Mouse (Mus musculus) MEL (cell line): ENCODE measurements around the gene Mrpl40. TPM values are rescaled to one million over a fixed set of nuclear protein-coding genes. Genes with fewer than 3 reads are reported as not detected.

Source experiments
- DNase-seq: peaks from one replicate; pipeline ENCODE4 v3.0.0; 2011; ENCODE audit warnings: low read depth, low spot score
- H3K27ac ChIP-seq: 2 replicates; pipeline ENCODE4 v1.5.1; 2012; ENCODE audit warnings: low read depth, mild to moderate bottlenecking, control low read depth, low read length, moderate library complexity; ENCODE audit not compliant: control insufficient read depth
- H3K27me3 ChIP-seq, 2 experiments: fragments of 150-350 bp in 1 of 2; sonication (generic) in 1 of 2; 2 replicates each; pipeline ENCODE4 v1.6.1; 2012; ENCODE audit warnings: low read length in 2 of 2, mild to moderate bottlenecking in 2 of 2, improper control_type of control experiment in 1 of 2, moderate library complexity in 1 of 2; ENCODE audit not compliant: insufficient read depth in 2 of 2, control insufficient read depth in 1 of 2
- H3K36me3 ChIP-seq, 2 experiments: 2 replicates each; pipeline ENCODE4 v1.6.1; 2012 to 2014; ENCODE audit warnings: low read length in 2 of 2, improper control_type of control experiment in 1 of 2, inconsistent platforms in 1 of 2, mild to moderate bottlenecking in 1 of 2; ENCODE audit not compliant: insufficient read depth in 2 of 2, control insufficient read depth in 1 of 2
- H3K4me1 ChIP-seq, 2 experiments: fragments of 150-350 bp in 1 of 2; sonication (generic) in 1 of 2; 2 replicates each; pipeline ENCODE4 v1.6.1; 2012; ENCODE audit warnings: low read length in 2 of 2, improper control_type of control experiment in 1 of 2, mild to moderate bottlenecking in 1 of 2; ENCODE audit not compliant: insufficient read depth in 2 of 2, control insufficient read depth in 1 of 2
- H3K4me3 ChIP-seq, 2 experiments: fragments of 150-350 bp in 1 of 2; sonication (generic) in 1 of 2; 2 replicates each; pipeline ENCODE4 v1.5.1; 2012; ENCODE audit warnings: low read depth in 2 of 2, low read length in 2 of 2, mild to moderate bottlenecking in 2 of 2, moderate library complexity in 2 of 2, control low read depth in 1 of 2, improper control_type of control experiment in 1 of 2; ENCODE audit not compliant: control insufficient read depth in 1 of 2, insufficient read depth in 1 of 2
- H3K79me2 ChIP-seq: 2 replicates; pipeline ENCODE4 v1.6.1; 2012; ENCODE audit warnings: mild to moderate bottlenecking, low read length, moderate library complexity; ENCODE audit not compliant: control insufficient read depth, poor library complexity, insufficient read depth
- H3K9ac ChIP-seq: 2 replicates; pipeline ENCODE4 v1.6.1; 2012; ENCODE audit warnings: low read depth, mild to moderate bottlenecking, control low read depth, low read length, moderate library complexity; ENCODE audit not compliant: control insufficient read depth, poor library complexity, severe bottlenecking
- H3K9me3 ChIP-seq: fragments of 150-350 bp; sonication (generic); replicated peaks from 2 replicates; pipeline ENCODE4 v1.6.1; 2012; ENCODE audit warnings: mild to moderate bottlenecking, low read length, improper control_type of control experiment, moderate library complexity; ENCODE audit not compliant: insufficient read depth
- CTCF ChIP-seq, 3 experiments: IDR thresholded peaks in 2 of 3; conservative IDR thresholded peaks in 1 of 3; 2 replicates each; pipeline ENCODE4 v1.5.1; 2011 to 2012; ENCODE audit warnings: low read length in 3 of 3, low read depth in 2 of 3, mild to moderate bottlenecking in 2 of 3, improper control_type of control experiment in 1 of 3, inconsistent platforms in 1 of 3, mixed read lengths in 1 of 3, moderate library complexity in 1 of 3; ENCODE audit not compliant: control insufficient read depth in 1 of 3, insufficient read depth in 1 of 3, poor library complexity in 1 of 3, severe bottlenecking in 1 of 3
- E2F4 ChIP-seq: IDR thresholded peaks from 2 replicates; pipeline ENCODE4 v1.6.1; 2011; ENCODE audit warnings: low read depth, low read length, improper control_type of control experiment, borderline replicate concordance
- EP300 ChIP-seq, 2 experiments: IDR thresholded peaks; 2 replicates each; pipeline ENCODE4 v1.6.1; 2011; ENCODE audit warnings: improper control_type of control experiment in 2 of 2, low read length in 2 of 2, low read depth in 1 of 2, mild to moderate bottlenecking in 1 of 2
- ETS1 ChIP-seq: IDR thresholded peaks from 2 replicates; pipeline ENCODE4 v1.6.1; 2012; ENCODE audit warnings: low read depth, mild to moderate bottlenecking, inconsistent platforms, low read length, improper control_type of control experiment, moderate library complexity
- GATA1 ChIP-seq: IDR thresholded peaks from 2 replicates; pipeline ENCODE4 v1.6.1; 2011; ENCODE audit warnings: low read depth, low read length, improper control_type of control experiment
- HCFC1 ChIP-seq: IDR thresholded peaks from 2 replicates; pipeline ENCODE4 v1.6.1; 2012; ENCODE audit warnings: low read depth, mild to moderate bottlenecking, inconsistent platforms, low read length, improper control_type of control experiment, moderate library complexity
- MAZ ChIP-seq: IDR thresholded peaks from 2 replicates; pipeline ENCODE4 v1.6.1; 2012; ENCODE audit warnings: low read depth, mild to moderate bottlenecking, inconsistent platforms, low read length, improper control_type of control experiment
- MYC ChIP-seq: IDR thresholded peaks from 2 replicates; pipeline ENCODE4 v1.6.1; 2011; ENCODE audit warnings: low read depth, mild to moderate bottlenecking, low read length, improper control_type of control experiment, moderate library complexity
- NRF1 ChIP-seq: IDR thresholded peaks from 2 replicates; pipeline ENCODE4 v1.6.1; 2014; ENCODE audit warnings: low read depth, mild to moderate bottlenecking, inconsistent platforms, low read length, improper control_type of control experiment, moderate library complexity; ENCODE audit not compliant: poor library complexity, insufficient read depth, severe bottlenecking
- POLR2AphosphoS5 ChIP-seq: IDR thresholded peaks from 2 replicates; pipeline ENCODE4 v1.6.1; 2012; ENCODE audit warnings: low read depth, borderline replicate concordance, mild to moderate bottlenecking, inconsistent platforms, low read length, moderate library complexity, mixed read lengths
- RCOR1 ChIP-seq: IDR thresholded peaks from 2 replicates; pipeline ENCODE4 v1.6.1; 2012; ENCODE audit warnings: low read depth, mild to moderate bottlenecking, inconsistent platforms, low read length, improper control_type of control experiment
- TAL1 ChIP-seq: IDR thresholded peaks from 2 replicates; pipeline ENCODE4 v1.6.1; 2012; ENCODE audit warnings: mild to moderate bottlenecking, inconsistent platforms, low read length, moderate library complexity, mixed read lengths
- TBP ChIP-seq: IDR thresholded peaks from 2 replicates; pipeline ENCODE4 v1.8.0; 2011; ENCODE audit warnings: low read depth, low read length, improper control_type of control experiment
- TCF12 ChIP-seq: IDR thresholded peaks from 2 replicates; pipeline ENCODE4 v1.6.1; 2014; ENCODE audit warnings: low read depth, mild to moderate bottlenecking, inconsistent platforms, low read length, improper control_type of control experiment, moderate library complexity
- UBTF ChIP-seq: IDR thresholded peaks from 2 replicates; pipeline ENCODE4 v1.6.1; 2012; ENCODE audit warnings: low read depth, mild to moderate bottlenecking, inconsistent platforms, low read length, improper control_type of control experiment, moderate library complexity, borderline replicate concordance; ENCODE audit not compliant: insufficient read depth
- USF2 ChIP-seq, 2 experiments: IDR thresholded peaks; 2 replicates each; pipeline ENCODE4 v1.6.1; 2011 to 2012; ENCODE audit warnings: improper control_type of control experiment in 2 of 2, low read length in 2 of 2, borderline replicate concordance in 1 of 2, inconsistent platforms in 1 of 2, low read depth in 1 of 2, mild to moderate bottlenecking in 1 of 2; ENCODE audit not compliant: insufficient read depth in 1 of 2
- ZKSCAN1 ChIP-seq: IDR thresholded peaks from 2 replicates; pipeline ENCODE4 v1.6.1; 2012; ENCODE audit warnings: low read depth, mild to moderate bottlenecking, inconsistent platforms, low read length, improper control_type of control experiment, moderate library complexity
- polyA plus RNA-seq, 2 experiments: library from polyadenylated mRNA; stranded (reverse) in 1 of 2; unstranded in 1 of 2; fragments of >175 nt in 1 of 2; fragments of >200 nt in 1 of 2; gene quantifications; 2 replicates each; pipeline versions ENCODE4 v1.2.1 to v1.2.4; 2012; ENCODE audit warnings: low replicate concordance in 2 of 2, low read depth in 1 of 2; ENCODE audit not compliant: insufficient read length in 2 of 2, insufficient read depth in 1 of 2, missing spikeins in 1 of 2
- total RNA-seq: library from RNA; depleted of rRNA; stranded (reverse); fragments of 300-350 nt; gene quantifications from 2 replicates; pipeline ENCODE4 v1.2.3, GENCODE M21; 2012

Mrpl40 gene
- total and polyA plus RNA-seq, 3 experiments = 78.7 to 84.6 TPM; not detected in 1

DNA sequence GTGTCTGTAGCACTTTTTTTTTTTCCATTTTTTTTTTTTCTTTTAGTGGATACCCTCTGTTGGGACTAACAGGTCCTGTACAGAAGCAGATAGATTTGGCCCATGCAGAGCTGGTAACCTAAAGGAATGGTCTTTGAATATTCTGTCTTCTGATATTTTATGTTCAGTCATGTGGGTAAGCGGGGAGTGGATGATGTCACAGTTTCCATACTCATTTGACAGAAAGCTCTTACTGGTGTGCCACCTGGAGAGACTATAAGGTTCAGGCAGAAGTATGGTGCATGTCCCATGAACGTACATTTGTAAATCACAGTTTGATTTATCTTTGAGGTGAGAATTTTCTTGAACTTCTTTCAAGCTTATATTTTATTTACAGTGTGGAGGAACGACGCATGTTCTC, 39.4 kb upstream of the Mrpl40 start:
- no peaks in the 10 kb centered on the region for H3K9me3 ChIP-seq
- H3K4me1 ChIP-seq = no peaks in the 10 kb centered on the region
- H3K4me3 ChIP-seq = no peak overlapping the region
- no peak overlapping the region for H3K9ac ChIP-seq
- no peak overlapping the region for H3K27ac ChIP-seq
- DNase-seq = no peak
- no peaks in the 10 kb centered on the region for H3K79me2 ChIP-seq
- H3K27me3 ChIP-seq = no peaks in the 10 kb centered on the region
- H3K36me3 ChIP-seq = peaks cover 0 to 30% of the 10 kb centered on the region in 2 experiments; a peak in 2 of 4 replicates
- no peak for TF ChIP-seq ETS1
- TF ChIP-seq E2F4 = no peak

DNA sequence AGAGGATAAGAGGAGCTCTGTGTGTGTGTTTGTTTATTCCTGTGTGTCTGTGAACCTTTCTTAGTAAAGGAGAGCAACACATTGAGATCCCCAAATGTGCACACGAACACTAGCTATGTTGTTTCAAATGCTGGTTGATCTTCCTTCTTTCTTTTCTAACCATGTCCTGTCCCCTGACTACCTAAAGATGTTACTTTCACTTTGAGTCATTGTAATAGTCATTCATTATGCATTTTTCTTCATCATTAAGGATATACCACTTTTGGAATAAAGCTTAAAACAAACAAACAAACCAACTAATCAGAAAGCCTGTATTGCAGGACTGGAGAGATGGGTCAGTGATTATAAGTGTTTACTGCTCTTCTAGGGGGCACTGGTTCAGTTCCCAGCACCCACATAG, 29.0 kb upstream of the Mrpl40 start:
- Histone ChIP-seq H3K4me1 (no peaks in the 10 kb centered on the region), H3K9me3 (no peaks in the 10 kb centered on the region)
- no peak for TF ChIP-seq MYC
- no peak for TF ChIP-seq UBTF
- no peak for TF ChIP-seq ZKSCAN1
- no peak for TF ChIP-seq TCF12
- TF ChIP-seq RCOR1 = no peak
- TF ChIP-seq TBP = no peak
- no peak for TF ChIP-seq USF2 (IDR thresholded peaks at IDR 0.05; ENCODE audit: borderline replicate concordance in 1 of 2, insufficient read depth in 1 of 2, low read depth in 1 of 2, low read length in 2 of 2)
- TF ChIP-seq MAZ = no peak
- TF ChIP-seq HCFC1 = no peak
- TF ChIP-seq, all 39 proteins: peak for 0
- H3K79me2 ChIP-seq = no peaks in the 10 kb centered on the region
- H3K4me3 ChIP-seq = no peak overlapping the region
- H3K36me3 ChIP-seq = peaks cover 5 to 21% of the 10 kb centered on the region in 2 experiments
- DNase-seq = no peak
- H3K9ac ChIP-seq = no peak overlapping the region
- H3K27me3 ChIP-seq = no peaks in the 10 kb centered on the region
- H3K27ac ChIP-seq = no peak overlapping the region

DNA sequence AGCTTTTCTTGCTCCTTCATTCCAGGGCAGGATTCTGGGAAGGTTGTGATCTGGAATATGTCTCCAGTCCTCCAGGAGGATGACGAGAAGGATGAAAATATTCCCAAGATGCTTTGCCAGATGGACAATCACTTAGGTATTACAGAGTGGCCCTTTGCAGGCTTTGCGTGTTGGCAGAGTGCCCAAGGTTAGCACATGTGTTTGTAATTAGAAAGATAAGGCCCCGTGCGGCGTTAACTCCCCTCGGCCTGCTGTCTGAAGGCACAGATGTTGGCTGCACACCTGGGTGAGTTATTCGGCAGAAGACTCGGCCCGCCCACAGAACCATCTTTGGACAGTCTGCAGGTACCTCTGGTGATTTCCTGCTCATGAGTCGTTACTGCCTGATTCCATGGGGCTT, 19.8 kb upstream of the Mrpl40 start:
- Histone ChIP-seq H3K4me3 (no peak overlapping the region), H3K9ac (no peak overlapping the region), H3K4me1 (peaks cover 14 to 19% of the 10 kb centered on the region in 2 experiments), H3K79me2 (peaks cover 20% of the 10 kb centered on the region), H3K9me3 (no peaks in the 10 kb centered on the region), H3K27ac (no peak overlapping the region), H3K27me3 (no peaks in the 10 kb centered on the region), H3K36me3 (peaks cover 30 to 44% of the 10 kb centered on the region in 2 experiments)
- TF ChIP-seq TCF12 (peak; percentile 74), GATA1 (peak; percentile 35; the same call in 1 of the 2 replicates), NRF1 (no peak), RCOR1 (no peak), USF2 (IDR thresholded peaks at IDR 0.05; ENCODE audit: borderline replicate concordance in 1 of 2, insufficient read depth in 1 of 2, low read depth in 1 of 2, low read length in 2 of 2) (no peak), EP300 (IDR thresholded peaks at IDR 0.05; ENCODE audit: low read depth in 1 of 2, low read length in 2 of 2) (peak in 1 of 2 experiments; percentile 35; a peak in 1 of 4 replicates), ETS1 (peak; percentile 58), CTCF (IDR thresholded peaks at IDR 0.05 in 2 of 3, conservative IDR thresholded peaks at IDR 0.05 in 1 of 3; ENCODE audit: control insufficient read depth in 1 of 3, insufficient read depth in 1 of 3, low read depth in 2 of 3, low read length in 3 of 3, poor library complexity in 1 of 3, severe bottlenecking in 1 of 3) (no peak), POLR2AphosphoS5 (no peak), TAL1 (peak; percentile 47)
- peak; percentile 43 for DNase-seq
